Mouse (Mus musculus) cerebellum, postnatal 14 days (tissue): Measurements from ENCODE around the gene Avl9.

Experiments
- DNase-seq, 2 experiments: peaks; one replicate each; pipeline ENCODE4 v3.0.0; 2021; ENCODE audit warnings: mixed read lengths in 2 of 2

Avl9 gene

GRCm38 (mm10) chr6:56796232-56796631 is 81.5 kb downstream of the Avl9 start:
- DNase-seq, result no peak

GRCm38 (mm10) chr6:56796668-56797141 is 82.0 kb downstream of the Avl9 start:
- DNase-seq, result peak in 1 of 2 experiments; percentile 45

GRCm38 (mm10) chr6:56797311-56798151 is 82.8 kb downstream of the Avl9 start, which contains the start of gene Kbtbd2:
TSS of gene Kbtbd2 (minus strand) at chr6:56797813.
- DNase-seq, result peak; percentile 94 to 96

GRCm38 (mm10) chr6:56798152-56798465 is 83.4 kb downstream of the Avl9 start:
- DNase-seq, result no peak

GRCm38 (mm10) chr6:56805026-56805425 is 90.3 kb downstream of the Avl9 start:
- no peak for DNase-seq

GRCm38 (mm10) chr6:56806195-56806594 is 91.5 kb downstream of the Avl9 start:
- DNase-seq, result no peak

GRCm38 (mm10) chr6:56808656-56809055 is 94.0 kb downstream of the Avl9 start:
- DNase-seq, result peak; percentile 52 to 67
